Mouse (Mus musculus): ENCODE data around the gene Gstm2. TPM values are rescaled to one million over a fixed set of nuclear protein-coding genes. Genes with fewer than 3 reads are reported as not detected.
"Not testable (repeated sequence)": the region's sequence is repeated elsewhere in the genome, so short reads cannot be mapped to it uniquely, and the experiment has no call there.

Gstm2 gene
- polyA plus RNA-seq, 1 experiment from 2014 or later, result 148 TPM

DNA sequence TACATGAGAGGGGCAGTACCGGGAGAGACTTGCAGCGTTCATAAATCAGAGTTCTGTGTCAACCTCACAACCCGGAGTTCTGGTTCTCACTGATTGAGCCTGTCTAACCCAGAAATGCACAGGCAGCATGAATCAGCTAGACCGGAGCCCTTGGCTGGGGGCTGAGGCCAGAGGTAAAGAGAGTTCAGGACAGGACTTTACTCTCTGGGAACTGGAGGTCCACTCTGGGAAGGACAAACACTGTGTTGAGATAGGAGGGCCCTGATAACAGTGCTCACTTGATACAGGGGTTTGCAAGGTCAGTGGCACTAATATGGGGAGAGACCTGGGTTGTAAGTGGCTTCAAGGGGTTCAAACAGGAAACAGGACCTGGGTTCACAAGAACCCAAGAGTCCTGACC is 39.1 kb upstream of the Gstm2 start:
- no peak for ATAC-seq (replicated peaks; ENCODE audit: low FRiP score, low read depth)
- Histone ChIP-seq H3K9me3 (replicated peaks; ENCODE audit: low read length) (no peaks in the 10 kb centered on the region), H3K9ac (ENCODE audit: low read depth, low read length) (no peak overlapping the region), H3K36me3 (ENCODE audit: insufficient read depth, low read length) (no peaks in the 10 kb centered on the region), H3K4me2 (ENCODE audit: low read length) (no peak overlapping the region), H3K4me1 (replicated peaks; ENCODE audit: insufficient read depth, low read length) (no peaks in the 10 kb centered on the region), H3K27ac (no peak overlapping the region), H3K27me3 (ENCODE audit: insufficient read depth, low read length) (no peaks in the 10 kb centered on the region), H3K4me3 (replicated peaks; ENCODE audit: low read depth, low read length) (no peak overlapping the region)
- 31% methylated on average over 4 of the region's 4 CpGs for WGBS
- TF ChIP-seq CTCF (IDR thresholded peaks at IDR 0.05; ENCODE audit: low read depth), result no peak
- DNase-seq (ENCODE audit: low spot score), result no peak

- no peak overlapping the region for H3K9ac ChIP-seq (ENCODE audit: low read depth, low read length)
- no peak for TF ChIP-seq CTCF (IDR thresholded peaks at IDR 0.05; ENCODE audit: low read depth)
- no peak overlapping the region for H3K27ac ChIP-seq
- H3K4me1 ChIP-seq (replicated peaks; ENCODE audit: insufficient read depth, low read length), result peaks cover 3% of the 10 kb centered on the region
- H3K27me3 ChIP-seq (ENCODE audit: insufficient read depth, low read length), result no peaks in the 10 kb centered on the region
- no peak overlapping the region for H3K4me2 ChIP-seq (ENCODE audit: low read length)
- H3K4me3 ChIP-seq (replicated peaks; ENCODE audit: low read depth, low read length), result no peak overlapping the region
- ATAC-seq (replicated peaks; ENCODE audit: low FRiP score, low read depth), result no peak
- H3K36me3 ChIP-seq (ENCODE audit: insufficient read depth, low read length), result no peaks in the 10 kb centered on the region
- DNase-seq (ENCODE audit: low spot score), result no peak
- no peaks in the 10 kb centered on the region for H3K9me3 ChIP-seq (replicated peaks; ENCODE audit: low read length)
- 71% methylated on average over 6 of the region's 6 CpGs for WGBS
Measured at GRCm38 (mm10) chr3:108022650-108023049, 36.4 kb upstream of the Gstm2 start.

GRCm38 (mm10) chr3:108020351-108021022 is 34.2 kb upstream of the Gstm2 start:
- H3K27ac ChIP-seq; H3K27me3 ChIP-seq (ENCODE audit: insufficient read depth, low read length); H3K9ac ChIP-seq (ENCODE audit: low read depth, low read length); H3K4me2 ChIP-seq (ENCODE audit: low read length); H3K4me1 ChIP-seq (replicated peaks; ENCODE audit: insufficient read depth, low read length); H3K36me3 ChIP-seq (ENCODE audit: insufficient read depth, low read length); ATAC-seq (replicated peaks; ENCODE audit: low FRiP score, low read depth); H3K4me3 ChIP-seq (replicated peaks; ENCODE audit: low read depth, low read length); DNase-seq (ENCODE audit: low spot score); H3K9me3 ChIP-seq (replicated peaks; ENCODE audit: low read length): not testable (repeated sequence)
- WGBS, result 77% methylated on average over 11 of the region's 11 CpGs

- H3K4me2 ChIP-seq (ENCODE audit: low read length); DNase-seq (ENCODE audit: low spot score); H3K9me3 ChIP-seq (replicated peaks; ENCODE audit: low read length); ATAC-seq (replicated peaks; ENCODE audit: low FRiP score, low read depth); H3K4me3 ChIP-seq (replicated peaks; ENCODE audit: low read depth, low read length); H3K27me3 ChIP-seq (ENCODE audit: insufficient read depth, low read length); H3K36me3 ChIP-seq (ENCODE audit: insufficient read depth, low read length); H3K9ac ChIP-seq (ENCODE audit: low read depth, low read length); H3K4me1 ChIP-seq (replicated peaks; ENCODE audit: insufficient read depth, low read length); H3K27ac ChIP-seq: not testable (repeated sequence)
- 65% methylated on average over 3 of the region's 3 CpGs for WGBS
Measured at GRCm38 (mm10) chr3:108019226-108019625, 33.0 kb upstream of the Gstm2 start.

DNA sequence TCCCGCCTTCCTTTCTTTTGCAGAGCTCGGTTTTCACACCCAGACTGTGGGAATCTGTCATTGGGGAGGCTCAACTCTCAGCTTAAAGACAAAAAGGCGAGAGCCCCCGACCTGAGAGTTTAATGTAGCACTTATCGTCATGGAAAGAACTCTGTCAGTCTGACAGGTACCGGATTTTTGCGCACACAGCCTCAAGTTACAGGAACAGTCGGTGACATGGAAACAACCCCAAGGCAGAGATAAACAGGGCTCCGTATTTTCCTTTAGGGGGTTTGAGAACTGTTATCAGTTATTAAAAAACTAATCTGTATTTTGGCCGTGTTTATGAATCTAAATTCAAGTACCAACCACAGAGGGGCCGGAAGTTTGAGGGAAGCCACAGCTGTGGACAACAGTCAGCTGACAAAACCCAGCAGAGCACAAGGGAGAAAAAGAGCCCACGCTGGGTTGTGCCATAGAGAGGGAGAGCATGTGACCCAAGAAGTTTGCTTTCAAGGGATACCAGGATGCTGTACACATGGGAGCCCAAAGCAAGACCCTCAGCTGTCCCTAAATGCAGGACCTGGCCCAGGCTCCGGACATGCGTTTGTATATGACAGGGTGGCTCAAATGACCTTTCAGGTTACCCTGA is 32.1 kb upstream of the Gstm2 start:
- peak overlapping the region; percentile 64 for H3K4me2 ChIP-seq (ENCODE audit: low read length)
- no peaks in the 10 kb centered on the region for H3K27me3 ChIP-seq (ENCODE audit: insufficient read depth, low read length)
- no peaks in the 10 kb centered on the region for H3K9me3 ChIP-seq (replicated peaks; ENCODE audit: low read length)
- no peak for DNase-seq (ENCODE audit: low spot score)
- TF ChIP-seq CTCF (IDR thresholded peaks at IDR 0.05; ENCODE audit: low read depth), result no peak
- peak overlapping the region; percentile 94 for H3K27ac ChIP-seq
- H3K9ac ChIP-seq (ENCODE audit: low read depth, low read length), result peak overlapping the region; percentile 41; the same call in 1 of the 2 replicates
- WGBS, result 18% methylated on average over 14 of the region's 14 CpGs
- peaks cover 16% of the 10 kb centered on the region for H3K4me1 ChIP-seq (replicated peaks; ENCODE audit: insufficient read depth, low read length)
- H3K36me3 ChIP-seq (ENCODE audit: insufficient read depth, low read length), result no peaks in the 10 kb centered on the region
- ATAC-seq (replicated peaks; ENCODE audit: low FRiP score, low read depth), result no peak
- H3K4me3 ChIP-seq (replicated peaks; ENCODE audit: low read depth, low read length), result peak overlapping the region; percentile 36

DNA sequence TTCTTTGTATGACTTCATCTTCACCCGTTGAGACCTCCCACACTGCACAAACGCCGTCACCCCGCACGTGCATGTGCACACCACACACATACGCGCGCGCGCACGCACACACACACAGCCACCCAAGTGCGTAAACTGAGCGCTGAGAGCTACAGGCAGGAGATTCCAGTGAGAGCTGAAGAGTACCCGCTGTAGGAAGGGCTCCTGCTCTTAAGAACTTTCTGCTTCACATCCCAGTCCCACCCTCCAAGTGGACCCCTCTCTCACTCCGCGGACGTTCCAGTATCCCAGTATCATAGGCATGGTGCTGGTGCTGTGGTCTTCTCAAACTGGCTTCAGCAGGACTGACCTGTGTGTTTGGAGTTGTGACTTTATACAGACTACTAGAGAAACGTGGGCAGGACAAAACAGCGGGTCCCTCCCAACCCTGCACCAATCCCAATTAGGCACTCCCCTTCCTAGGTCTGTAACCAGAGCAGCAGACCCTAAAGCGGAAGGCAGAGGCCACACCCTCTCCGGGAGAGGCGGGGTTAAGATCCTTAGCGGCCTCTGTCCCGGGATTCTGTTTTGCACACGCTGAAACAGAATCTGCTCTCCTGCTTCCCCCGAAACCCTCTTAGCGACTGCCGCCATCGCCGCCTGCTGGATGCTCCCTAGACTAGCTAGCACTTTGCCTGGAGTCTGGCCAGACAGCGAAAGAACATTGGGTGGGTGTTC is 31.4 kb upstream of the Gstm2 start, which contains the start of gene Gstm1:
Gene Gstm1 (minus strand): TSS at position 501 of the 717 bp plus-strand sequence.
- peak within 1 kb of the TSS; percentile 64 for H3K4me2 ChIP-seq (ENCODE audit: low read length)
- WGBS, result under 1% methylated on average over 31 of the region's 31 CpGs
- H3K9me3 ChIP-seq (replicated peaks; ENCODE audit: low read length), result no peaks in the 10 kb centered on the region
- H3K4me3 ChIP-seq (replicated peaks; ENCODE audit: low read depth, low read length), result peak within 1 kb of the TSS; percentile 36
- peaks cover 17% of the 10 kb centered on the region for H3K4me1 ChIP-seq (replicated peaks; ENCODE audit: insufficient read depth, low read length)
- TF ChIP-seq CTCF (IDR thresholded peaks at IDR 0.05; ENCODE audit: low read depth), result peak; percentile 96
- ATAC-seq (replicated peaks; ENCODE audit: low FRiP score, low read depth), result peak; percentile 99
- no peaks in the 10 kb centered on the region for H3K27me3 ChIP-seq (ENCODE audit: insufficient read depth, low read length)
- DNase-seq (ENCODE audit: low spot score), result peak; percentile 100
- H3K36me3 ChIP-seq (ENCODE audit: insufficient read depth, low read length), result no peaks in the 10 kb centered on the region
- H3K9ac ChIP-seq (ENCODE audit: low read depth, low read length), result peak within 1 kb of the TSS; percentile 60
- peak within 1 kb of the TSS; percentile 94 for H3K27ac ChIP-seq

DNA sequence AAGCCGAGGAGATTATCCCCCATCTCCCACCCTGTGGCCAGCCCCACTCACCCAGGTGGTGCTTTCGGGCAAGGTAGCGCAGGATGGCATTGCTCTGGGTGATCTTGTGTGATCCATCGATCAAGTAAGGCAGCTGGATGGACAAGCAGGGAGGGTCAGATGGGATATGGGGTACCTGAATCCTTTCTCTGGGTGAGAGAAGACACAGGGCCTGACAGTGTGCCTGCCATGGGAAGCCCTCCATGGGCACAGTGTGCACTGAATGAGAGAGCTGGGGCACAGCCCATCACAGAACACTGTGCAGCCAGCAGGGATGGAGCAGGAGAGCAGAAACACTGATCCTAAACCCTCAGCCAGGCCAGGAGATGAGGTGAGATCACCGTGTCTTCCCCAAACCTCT is 30.2 kb upstream of the Gstm2 start:
- H3K9me3 ChIP-seq (replicated peaks; ENCODE audit: low read length); H3K27ac ChIP-seq; H3K4me3 ChIP-seq (replicated peaks; ENCODE audit: low read depth, low read length); H3K9ac ChIP-seq (ENCODE audit: low read depth, low read length); DNase-seq (ENCODE audit: low spot score); ATAC-seq (replicated peaks; ENCODE audit: low FRiP score, low read depth); H3K27me3 ChIP-seq (ENCODE audit: insufficient read depth, low read length); H3K36me3 ChIP-seq (ENCODE audit: insufficient read depth, low read length): not testable (repeated sequence)
- 78% methylated on average over 5 of the region's 5 CpGs for WGBS
- H3K4me2 ChIP-seq (ENCODE audit: low read length), result peak overlapping the region; percentile 64; the same call in 1 of the 2 replicates
- H3K4me1 ChIP-seq (replicated peaks; ENCODE audit: insufficient read depth, low read length), result peaks cover 17% of the 10 kb centered on the region

All from kidney, postnatal 0 days (tissue).